Mouse (Mus musculus): ENCODE measurements around the gene Srrm1.

Srrm1 gene

GRCm38 (mm10) chr4:135271881-135272616, 81.1 kb downstream of the Srrm1 start:
- peak; percentile 78 for DNase-seq (ENCODE audit: low read depth)

- peak; percentile 82 for DNase-seq (ENCODE audit: low read depth)
Observed at GRCm38 (mm10) chr4:135271419-135271828, 81.7 kb downstream of the Srrm1 start.
